Mouse (Mus musculus) adrenal gland, adult 2 months (tissue): ENCODE data around the gene Carmil1. TPM values are rescaled to one million over a fixed set of nuclear protein-coding genes. Genes with fewer than 3 reads are reported as not detected.
A peak's percentile ranks its signal among the peaks of the same experiment; 100 is the strongest.

Experiments used
- DNase-seq: peaks from one replicate; pipeline ENCODE4 v3.0.0; 2021
- polyA plus RNA-seq: library from polyadenylated mRNA; depleted of rRNA; stranded (reverse); fragments of >200 nt; gene quantifications from 2 replicates; pipeline ENCODE4 v1.2.3, GENCODE M21; 2012
- total RNA-seq, 2 experiments: library from RNA; stranded (reverse); gene quantifications; 2 replicates each; pipeline ENCODE4 v1.2.3; 2021

Gene Carmil1
- total and polyA plus RNA-seq, 3 experiments: 5.7 to 61.4 (median 52.7) TPM

DNA sequence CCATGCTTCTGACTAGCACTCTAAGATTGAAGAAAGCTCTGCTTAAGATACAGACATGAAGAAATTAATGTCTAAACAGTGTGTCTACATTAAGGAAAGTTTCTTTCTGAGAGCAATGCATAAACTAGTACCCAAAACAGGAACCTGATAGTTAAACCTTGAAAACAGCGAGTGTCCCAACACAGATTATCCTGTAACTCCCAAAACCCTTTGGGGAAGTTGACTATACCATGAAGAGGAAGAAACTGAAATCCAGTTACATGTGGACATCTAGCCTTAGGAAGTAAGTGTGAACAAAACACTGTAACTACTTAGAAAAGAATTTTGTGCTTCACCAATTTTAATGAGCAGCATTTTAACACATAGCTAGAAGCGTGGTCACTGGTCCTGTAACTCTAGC is 177.4 kb downstream of the Carmil1 start:
- DNase-seq: no peak

GRCm38 (mm10) chr13:24102256-24102655 is 178.3 kb downstream of the Carmil1 start:
- no peak for DNase-seq

GRCm38 (mm10) chr13:24101157-24102130 is 179.2 kb downstream of the Carmil1 start:
- no peak for DNase-seq

GRCm38 (mm10) chr13:24100516-24101094 is 180.0 kb downstream of the Carmil1 start:
- no peak for DNase-seq

GRCm38 (mm10) chr13:24096573-24096972 is 184.0 kb downstream of the Carmil1 start:
- no peak for DNase-seq

- no peak for DNase-seq
Observed at GRCm38 (mm10) chr13:24094825-24095547, 185.6 kb downstream of the Carmil1 start.

DNA sequence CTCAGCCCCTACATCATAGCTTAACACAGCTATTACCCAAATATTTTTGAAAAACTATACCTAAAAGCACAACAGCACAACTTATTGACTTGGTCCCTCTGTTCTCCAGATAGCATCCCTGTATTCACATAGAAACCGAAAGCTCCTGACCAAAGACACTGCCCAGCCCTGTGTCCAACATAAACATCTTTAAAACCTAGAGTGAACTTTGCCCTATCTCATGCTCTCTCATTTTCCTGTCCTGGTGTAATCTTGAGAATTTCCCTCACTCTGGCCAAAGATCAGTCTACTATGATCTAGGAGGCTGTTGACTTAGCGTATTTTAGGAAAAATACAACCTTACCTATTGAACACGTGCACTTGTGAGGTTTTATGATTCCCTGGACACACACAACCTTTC is 187.5 kb downstream of the Carmil1 start:
- no peak for DNase-seq

DNA sequence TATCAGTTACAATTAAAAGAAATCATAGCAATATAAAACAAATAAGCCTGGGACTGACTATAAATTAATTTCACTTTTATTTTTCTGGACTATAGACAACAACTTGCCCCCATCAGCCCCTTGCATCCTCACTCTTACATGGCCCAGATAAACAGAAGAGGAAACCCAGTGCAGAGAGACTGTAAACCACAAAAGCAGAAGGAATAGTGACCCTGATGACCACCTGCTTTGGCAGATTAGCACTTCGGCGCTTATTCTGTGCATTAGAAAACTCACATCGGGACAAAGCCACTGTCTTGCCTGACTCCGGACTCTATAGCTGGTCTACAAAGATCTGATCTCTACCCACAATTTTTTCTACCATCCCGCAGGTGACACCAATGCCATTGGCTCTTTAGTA is 188.5 kb downstream of the Carmil1 start:
- DNase-seq: no peak

- DNase-seq: no peak
Observed at GRCm38 (mm10) chr13:24082153-24082552, 198.4 kb downstream of the Carmil1 start.

DNA sequence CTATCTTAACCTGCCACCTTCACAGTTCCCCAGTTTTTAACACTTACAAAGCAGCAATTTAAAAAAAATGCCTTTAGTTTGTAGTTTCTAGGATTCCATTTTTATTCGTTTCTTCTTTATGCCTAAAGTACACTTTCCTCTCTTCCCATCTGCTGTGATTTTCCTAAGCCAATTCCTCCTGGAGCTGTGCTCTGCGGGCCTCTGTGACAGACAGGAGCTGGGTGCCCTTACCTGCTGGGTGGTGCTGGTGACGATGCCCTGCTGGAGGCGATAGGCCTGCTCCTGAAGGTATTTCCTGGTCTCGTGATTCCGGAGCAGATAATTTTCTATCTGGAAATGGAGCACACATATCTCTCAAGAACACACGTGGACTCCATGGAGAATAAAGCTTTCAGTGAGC is 198.9 kb downstream of the Carmil1 start:
- DNase-seq: no peak

DNA sequence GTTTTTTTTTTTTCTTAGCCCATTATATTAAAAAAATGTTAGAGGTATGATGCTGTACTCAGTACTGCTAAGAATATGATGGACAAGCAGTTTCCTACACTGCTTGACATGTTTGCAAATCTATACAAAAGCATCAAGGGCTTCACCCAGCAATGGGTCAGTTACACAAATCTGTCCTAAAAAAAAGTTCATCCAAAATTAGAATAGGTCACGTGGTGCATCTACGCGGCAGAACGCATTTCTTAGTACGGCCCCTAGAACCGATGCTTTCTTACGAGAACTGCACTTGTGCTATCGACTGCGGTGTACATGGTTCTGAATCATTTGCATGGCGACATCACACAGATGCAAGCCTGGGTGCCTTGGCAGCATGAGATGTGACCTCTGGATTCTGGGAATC is 208.0 kb downstream of the Carmil1 start:
- DNase-seq: no peak

DNA sequence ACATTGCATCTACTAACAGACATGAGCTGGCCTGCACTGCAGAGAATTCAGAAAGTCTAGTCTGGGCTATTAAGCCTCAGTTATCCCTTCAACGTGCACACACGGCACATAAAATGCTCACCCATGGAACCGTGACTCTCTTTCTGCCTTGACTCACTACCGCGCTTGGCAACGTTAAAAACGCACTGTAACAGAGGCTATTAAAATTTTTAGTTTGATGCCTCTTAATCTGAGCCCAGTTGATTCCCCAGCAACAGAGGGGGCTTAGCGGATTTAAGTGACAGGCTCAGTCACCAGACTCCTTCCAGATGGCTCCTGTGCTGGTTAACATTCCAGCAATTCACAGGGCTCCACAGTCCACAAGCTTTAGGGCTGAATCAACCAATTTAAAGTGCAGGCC is 213.0 kb downstream of the Carmil1 start:
- DNase-seq: no peak

GRCm38 (mm10) chr13:24065536-24065935 is 215.1 kb downstream of the Carmil1 start:
- DNase-seq: no peak

GRCm38 (mm10) chr13:24062770-24063169 is 217.8 kb downstream of the Carmil1 start:
- no peak for DNase-seq

GRCm38 (mm10) chr13:24055072-24055869 is 225.3 kb downstream of the Carmil1 start:
- no peak for DNase-seq

GRCm38 (mm10) chr13:24051496-24051895 is 229.1 kb downstream of the Carmil1 start:
- DNase-seq: no peak

DNA sequence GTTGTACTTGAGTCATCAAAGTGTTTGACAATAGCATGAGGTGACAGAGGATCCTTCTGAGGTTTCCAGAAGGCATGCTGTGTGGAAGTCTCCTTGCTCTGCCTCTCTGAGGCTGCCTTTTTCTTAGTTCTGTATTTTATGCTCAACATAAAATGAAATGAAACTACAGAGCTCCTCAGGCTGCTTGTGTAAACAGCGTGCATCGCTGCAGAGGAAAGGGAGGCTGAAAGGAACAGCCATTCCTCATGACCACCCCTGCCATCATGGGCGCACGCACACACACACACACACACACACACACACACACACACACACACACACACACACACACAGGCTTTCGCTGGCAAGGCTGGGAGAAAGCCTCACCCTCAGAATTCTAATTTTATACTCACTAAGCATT is 230.3 kb downstream of the Carmil1 start:
- DNase-seq: no peak

DNA sequence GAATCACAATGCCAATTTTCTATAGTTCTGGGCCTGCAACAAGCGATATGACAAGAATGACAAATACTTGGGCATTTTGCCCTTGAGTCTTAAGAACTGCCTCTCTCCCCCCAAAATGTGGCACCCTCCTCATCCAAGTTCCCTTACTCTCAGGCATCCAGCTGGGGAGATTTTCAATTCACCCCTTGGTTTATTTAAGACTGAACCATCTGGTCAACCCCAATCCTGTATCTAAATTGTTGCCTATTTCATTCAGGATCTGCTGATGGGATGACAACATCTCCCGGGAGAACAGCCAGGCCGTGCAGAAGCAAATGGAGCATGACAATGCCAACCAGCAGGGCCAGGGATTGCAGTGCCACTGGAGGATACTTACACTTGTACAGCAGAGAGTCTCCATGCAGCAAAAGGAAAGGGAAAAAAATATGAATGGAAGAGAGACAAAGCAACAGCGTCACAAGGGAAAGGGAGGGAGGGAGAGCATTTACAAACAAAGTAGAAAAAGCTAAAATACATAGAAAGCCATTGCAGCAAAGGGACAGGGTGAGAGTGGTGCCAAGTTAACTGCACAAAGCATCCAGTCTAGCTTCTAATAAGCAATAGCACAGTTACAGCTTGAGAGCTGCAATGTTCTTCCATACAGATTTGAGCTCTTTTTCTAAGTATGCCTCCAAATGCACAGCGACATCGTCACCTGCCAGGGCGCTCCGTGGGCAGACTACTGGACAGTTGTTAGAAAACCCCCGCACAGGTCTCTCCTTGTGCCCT is 231.1 kb downstream of the Carmil1 start:
- DNase-seq: peak; percentile 46

GRCm38 (mm10) chr13:24048611-24049010 is 232.0 kb downstream of the Carmil1 start:
- DNase-seq: no peak

DNA sequence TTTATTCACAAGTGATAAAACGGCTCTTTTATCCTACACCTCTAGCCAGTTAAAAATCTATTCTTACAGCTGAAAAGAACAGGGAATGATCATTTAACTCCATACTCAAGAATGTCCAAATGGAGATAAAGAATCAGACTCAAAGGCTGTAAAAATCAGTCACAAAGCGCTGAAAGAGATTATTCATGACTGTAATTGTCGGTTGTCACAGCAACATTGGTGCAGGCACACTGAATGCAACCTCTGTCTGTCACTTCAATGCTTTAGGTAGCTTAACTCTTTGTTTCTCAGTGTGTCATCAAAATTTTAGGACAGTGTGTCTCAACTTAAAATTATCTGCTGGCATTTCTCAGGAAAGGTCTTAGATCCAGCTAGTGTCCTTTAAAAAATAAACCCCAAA is 235.3 kb downstream of the Carmil1 start:
- no peak for DNase-seq

GRCm38 (mm10) chr13:24040221-24040620 is 240.4 kb downstream of the Carmil1 start:
- DNase-seq: no peak
